Mouse (Mus musculus) liver, embryonic 11.5 days (tissue): ENCODE results near the gene Prn. TPM values are rescaled to one million over a fixed set of nuclear protein-coding genes. Genes with fewer than 3 reads are reported as not detected.
A peak's percentile ranks its signal among the peaks of the same experiment; 100 is the strongest.

Experiments used
- ATAC-seq: fragments of 200-750 bp; cut with Nextera tagmentation; replicated peaks from 2 replicates; pipeline ENCODE4 v1.8.0; 2017; ENCODE audit warnings: moderate number of reproducible peaks, mild to moderate bottlenecking, moderate TSS enrichment, moderate library complexity; ENCODE audit not compliant: low FRiP score
- DNase-seq: peaks from one replicate; pipeline ENCODE4 v3.0.0-alpha.2; 2017; ENCODE audit warnings: low spot score
- H3K27ac ChIP-seq: fragments of 300-500 bp; sonication (generic); 2 replicates; pipeline ENCODE4 v1.5.1; 2014; ENCODE audit warnings: mild to moderate bottlenecking, low read depth, low read length, control low read depth
- H3K27me3 ChIP-seq: fragments of 300-500 bp; sonication (generic); replicated peaks from 2 replicates; pipeline ENCODE4 v1.6.1; 2014; ENCODE audit warnings: low read length, mixed read lengths; ENCODE audit not compliant: control insufficient read depth, insufficient read depth
- H3K36me3 ChIP-seq: fragments of 300-500 bp; sonication (generic); 2 replicates; pipeline ENCODE4 v1.6.1; 2014; ENCODE audit warnings: mild to moderate bottlenecking, low read length, moderate library complexity, mixed read lengths; ENCODE audit not compliant: control insufficient read depth, insufficient read depth
- H3K4me1 ChIP-seq: fragments of 300-500 bp; sonication (generic); replicated peaks from 2 replicates; pipeline ENCODE4 v1.6.1; 2014; ENCODE audit warnings: low read length, mixed read lengths; ENCODE audit not compliant: control insufficient read depth, insufficient read depth
- H3K4me2 ChIP-seq: fragments of 300-500 bp; sonication (generic); 2 replicates; pipeline ENCODE4 v1.6.1; 2014; ENCODE audit warnings: mild to moderate bottlenecking, control low read depth, moderate library complexity
- H3K4me3 ChIP-seq: fragments of 300-500 bp; sonication (generic); 2 replicates; pipeline ENCODE4 v1.5.1; 2014; ENCODE audit warnings: low read depth, low read length, control low read depth
- H3K9ac ChIP-seq: fragments of 300-500 bp; sonication (generic); 2 replicates; pipeline ENCODE4 v1.6.1; 2014; ENCODE audit warnings: low read depth, low read length, control low read depth
- H3K9me3 ChIP-seq: fragments of 300-500 bp; sonication (generic); 2 replicates; pipeline ENCODE4 v1.6.1; 2016; ENCODE audit warnings: low read length, inconsistent platforms, mixed read lengths; ENCODE audit not compliant: control insufficient read depth
- WGBS: fragments of 180-500 bp; shearing (Covaris S2); extraction: QIAGEN DNeasy Blood & Tissue Kit; methylation state at CpG from one replicate; pipeline ENCODE4 v1.1.7; 2014; 5-methylcytosine and 5-hydroxymethylcytosine counted together
- polyA plus RNA-seq: library from polyadenylated mRNA; unstranded; fragments of >200 nt; fragmentation: Nextera tagmentation; extraction: Ambion mirVana; gene quantifications from 2 replicates; pipeline ENCODE4 v1.2.1, GENCODE M21; 2014

The Prn gene
- polyA plus RNA-seq, result 0.25 TPM in 1 of 2 replicates, not detected in the other

- ATAC-seq (peak; percentile 87), DNase-seq (peak; percentile 95)
- Histone ChIP-seq H3K4me2 (peak within 1 kb of the TSS; percentile 73), H3K4me3 (peak within 1 kb of the TSS; percentile 77), H3K27me3 (no peaks in the 10 kb centered on the region), H3K4me1 (peaks cover 9% of the 10 kb centered on the region), H3K36me3 (no peaks in the 10 kb centered on the region), H3K9ac (peak within 1 kb of the TSS; percentile 90), H3K9me3 (no peaks in the 10 kb centered on the region), H3K27ac (no peak within 1 kb of the TSS)
- WGBS, result 6% methylated on average over 52 of the region's 52 CpGs
These were observed at the start of gene Prn, which contains the start of gene Prnp for GRCm38 (mm10) chr2:131909683-131910572. Gene Prn (plus strand): TSS chr2:131909957. Gene Prnp (plus strand): TSS chr2:131909928.

- DNase-seq (no peak), ATAC-seq (no peak)
- H3K27me3 ChIP-seq, result no peaks in the 10 kb centered on the region
- no peaks in the 10 kb centered on the region for H3K36me3 ChIP-seq
- H3K4me1 ChIP-seq, result peaks cover 6% of the 10 kb centered on the region; the same call in 1 of the 2 replicates
- no peak overlapping the region for H3K4me3 ChIP-seq
- H3K4me2 ChIP-seq, result no peak overlapping the region
- WGBS, result 79% methylated on average over 3 of the region's 3 CpGs
- no peaks in the 10 kb centered on the region for H3K9me3 ChIP-seq
- H3K9ac ChIP-seq, result no peak overlapping the region
- no peak overlapping the region for H3K27ac ChIP-seq
These were observed 47.0 kb upstream of the Prn start for GRCm38 (mm10) chr2:131862617-131863275.

DNA sequence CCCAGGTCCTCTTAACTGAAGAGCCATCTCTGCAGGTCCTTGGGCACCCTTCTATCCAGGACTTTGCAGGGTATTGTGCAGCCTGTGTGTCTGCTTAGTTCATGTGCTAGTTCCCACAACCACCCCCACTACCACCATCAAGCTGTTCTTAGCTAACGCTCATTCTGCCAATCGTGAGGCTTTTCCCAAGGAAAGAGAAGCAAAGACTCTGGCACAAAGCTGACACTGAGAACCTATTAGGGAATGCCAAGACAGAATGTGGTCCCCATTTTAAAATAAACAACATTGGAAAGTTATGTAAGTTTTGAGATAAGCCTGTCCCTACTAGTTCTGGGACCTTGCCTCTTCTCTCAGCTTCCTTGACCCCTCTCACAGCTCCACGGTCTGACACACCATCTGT lies 46.3 kb upstream of the Prn start:
- DNase-seq (no peak), ATAC-seq (no peak)
- Histone ChIP-seq H3K27me3 (no peaks in the 10 kb centered on the region), H3K36me3 (no peaks in the 10 kb centered on the region), H3K9me3 (no peaks in the 10 kb centered on the region), H3K4me3 (no peak overlapping the region), H3K9ac (no peak overlapping the region), H3K27ac (no peak overlapping the region), H3K4me1 (peaks cover 6% of the 10 kb centered on the region; the same call in 1 of the 2 replicates), H3K4me2 (no peak overlapping the region)
- 73% methylated on average over 3 of the region's 3 CpGs for WGBS

DNA sequence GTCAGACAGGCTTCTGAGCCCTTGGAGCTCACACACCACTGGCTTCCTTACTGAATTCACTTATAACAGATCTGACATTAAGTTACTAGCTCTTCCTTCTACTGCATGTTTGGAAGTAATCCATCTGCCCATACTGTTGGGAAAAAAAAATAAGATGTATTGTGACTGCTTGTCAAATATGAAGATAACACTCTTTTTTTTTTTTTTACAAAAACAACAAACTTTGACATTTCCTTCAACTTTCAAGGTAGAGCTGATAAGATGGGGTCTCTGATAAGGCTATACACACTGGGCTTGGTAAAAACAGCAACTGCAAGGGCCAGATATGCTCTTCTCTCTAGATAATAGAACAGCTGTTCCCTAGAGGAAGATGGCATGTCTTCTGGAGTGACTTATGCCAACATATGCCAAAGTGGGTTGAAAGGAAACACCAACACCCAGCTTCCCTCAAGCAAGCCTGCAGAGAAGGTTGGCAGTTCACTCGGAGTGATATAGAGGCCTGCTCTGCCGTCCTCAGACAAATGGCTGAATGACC lies 45.4 kb upstream of the Prn start:
- ATAC-seq (peak; percentile 70), DNase-seq (no peak)
- Histone ChIP-seq H3K9me3 (no peaks in the 10 kb centered on the region), H3K9ac (no peak overlapping the region), H3K4me3 (no peak overlapping the region), H3K27me3 (no peaks in the 10 kb centered on the region), H3K36me3 (no peaks in the 10 kb centered on the region), H3K4me1 (peaks cover 6% of the 10 kb centered on the region; the same call in 1 of the 2 replicates), H3K27ac (no peak overlapping the region), H3K4me2 (no peak overlapping the region)
- WGBS, result 76% methylated on average over 2 of the region's 2 CpGs

DNA sequence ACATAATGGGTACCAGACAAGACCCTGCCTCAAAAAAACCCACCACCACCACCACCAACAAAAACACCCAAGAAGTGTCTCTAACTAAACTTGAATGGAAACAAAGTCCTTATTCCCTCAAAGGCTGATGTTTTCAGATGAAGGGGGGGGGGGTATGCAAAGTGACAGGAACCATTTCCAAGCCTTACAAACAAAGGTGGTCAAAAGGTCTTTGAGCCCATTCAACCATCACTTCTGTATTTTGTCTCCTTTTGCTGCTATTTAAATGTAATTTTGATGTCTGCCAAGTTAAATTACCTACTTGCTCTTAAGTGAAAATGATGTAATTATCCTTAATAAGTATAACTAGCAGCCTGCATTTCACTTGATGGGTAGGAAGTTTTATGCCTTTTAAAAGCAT lies 43.1 kb upstream of the Prn start:
- no peak overlapping the region for H3K9ac ChIP-seq
- DNase-seq (no peak), ATAC-seq (no peak)
- H3K4me2 ChIP-seq, result no peak overlapping the region
- no peaks in the 10 kb centered on the region for H3K27me3 ChIP-seq
- peaks cover 6% of the 10 kb centered on the region; the same call in 1 of the 2 replicates for H3K4me1 ChIP-seq
- no peaks in the 10 kb centered on the region for H3K9me3 ChIP-seq
- H3K27ac ChIP-seq, result no peak overlapping the region
- no peaks in the 10 kb centered on the region for H3K36me3 ChIP-seq
- H3K4me3 ChIP-seq, result no peak overlapping the region

GRCm38 (mm10) chr2:131868983-131869382 lies 40.8 kb upstream of the Prn start:
- H3K36me3 ChIP-seq, result no peaks in the 10 kb centered on the region
- H3K27me3 ChIP-seq, result no peaks in the 10 kb centered on the region
- no peak overlapping the region for H3K27ac ChIP-seq
- no peak overlapping the region for H3K4me3 ChIP-seq
- WGBS, result 70% methylated on average over 5 of the region's 5 CpGs
- DNase-seq (no peak), ATAC-seq (no peak)
- peaks cover 6% of the 10 kb centered on the region; the same call in 1 of the 2 replicates for H3K4me1 ChIP-seq
- H3K9me3 ChIP-seq, result no peaks in the 10 kb centered on the region
- no peak overlapping the region for H3K4me2 ChIP-seq
- H3K9ac ChIP-seq, result no peak overlapping the region

DNA sequence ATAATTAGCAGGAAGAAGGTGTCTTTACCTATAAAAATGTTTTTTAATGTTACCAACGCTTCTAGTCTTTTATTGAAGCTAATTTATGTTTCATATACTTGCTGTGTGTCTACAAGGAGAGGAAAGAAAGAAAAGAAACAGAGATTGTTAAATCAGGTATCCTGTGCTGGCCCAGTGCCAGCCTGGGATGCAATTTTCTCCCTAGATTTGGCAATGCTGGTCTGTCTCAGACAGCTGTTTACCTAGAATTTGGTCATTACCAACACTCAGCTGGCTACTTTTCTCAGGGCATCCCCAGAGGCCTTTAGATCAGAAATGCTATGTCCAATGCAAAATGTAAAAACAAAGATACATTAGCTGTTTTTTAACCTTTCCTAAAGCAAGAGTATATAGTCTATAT lies 36.4 kb upstream of the Prn start:
- H3K4me1 ChIP-seq, result no peaks in the 10 kb centered on the region
- no peak overlapping the region for H3K27ac ChIP-seq
- no peaks in the 10 kb centered on the region for H3K9me3 ChIP-seq
- no peak overlapping the region for H3K4me2 ChIP-seq
- WGBS, result 73% methylated on average over 1 of the region's 1 CpGs
- H3K36me3 ChIP-seq, result no peaks in the 10 kb centered on the region
- H3K9ac ChIP-seq, result no peak overlapping the region
- no peak overlapping the region for H3K4me3 ChIP-seq
- DNase-seq (no peak), ATAC-seq (no peak)
- no peaks in the 10 kb centered on the region for H3K27me3 ChIP-seq

DNA sequence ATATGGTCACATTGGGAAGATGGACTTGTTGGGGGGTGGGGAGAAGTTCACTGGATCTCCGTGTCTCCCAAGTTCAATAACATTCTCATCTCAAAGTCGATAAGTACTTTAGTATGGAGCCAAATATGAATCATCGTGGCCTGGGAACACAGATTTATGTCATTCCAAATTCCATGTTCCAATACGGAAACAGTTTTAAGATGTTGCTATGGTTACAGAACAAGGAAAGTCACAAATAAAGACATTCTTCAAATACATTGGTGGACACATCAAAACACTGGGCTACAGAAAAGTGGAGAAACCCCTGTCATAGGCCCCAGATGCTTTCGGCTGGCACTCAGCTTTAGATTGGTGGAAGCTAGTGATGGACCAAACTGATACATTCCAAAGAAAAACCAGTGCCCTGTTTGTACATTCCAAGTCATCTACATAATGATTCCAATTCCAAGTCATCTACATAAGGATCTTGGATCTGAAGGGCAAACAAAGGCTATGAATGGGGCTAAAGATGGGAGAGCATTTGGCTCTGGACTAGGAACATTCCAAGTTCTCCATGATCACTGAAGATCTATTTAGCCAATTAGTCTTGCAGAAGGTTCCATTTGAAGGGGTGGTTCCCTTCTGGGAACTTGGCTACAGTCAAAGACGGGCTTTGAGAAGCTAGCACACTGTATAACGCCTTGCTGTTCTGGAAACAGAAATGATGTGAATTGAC lies 33.0 kb upstream of the Prn start:
- Histone ChIP-seq H3K9me3 (no peaks in the 10 kb centered on the region), H3K4me2 (no peak overlapping the region), H3K27me3 (no peaks in the 10 kb centered on the region), H3K27ac (no peak overlapping the region), H3K4me3 (no peak overlapping the region), H3K9ac (no peak overlapping the region), H3K36me3 (no peaks in the 10 kb centered on the region), H3K4me1 (no peaks in the 10 kb centered on the region)
- ATAC-seq (no peak), DNase-seq (no peak)
- WGBS, result 84% methylated on average over 7 of the region's 7 CpGs
